Mouse (Mus musculus): ENCODE data around the gene Gm1043. TPM values are rescaled to one million over a fixed set of nuclear protein-coding genes. Genes with fewer than 3 reads are reported as not detected.

Gm1043 gene
- polyA plus RNA-seq, 1 experiment from 2014 or later: 1.1 TPM

DNA sequence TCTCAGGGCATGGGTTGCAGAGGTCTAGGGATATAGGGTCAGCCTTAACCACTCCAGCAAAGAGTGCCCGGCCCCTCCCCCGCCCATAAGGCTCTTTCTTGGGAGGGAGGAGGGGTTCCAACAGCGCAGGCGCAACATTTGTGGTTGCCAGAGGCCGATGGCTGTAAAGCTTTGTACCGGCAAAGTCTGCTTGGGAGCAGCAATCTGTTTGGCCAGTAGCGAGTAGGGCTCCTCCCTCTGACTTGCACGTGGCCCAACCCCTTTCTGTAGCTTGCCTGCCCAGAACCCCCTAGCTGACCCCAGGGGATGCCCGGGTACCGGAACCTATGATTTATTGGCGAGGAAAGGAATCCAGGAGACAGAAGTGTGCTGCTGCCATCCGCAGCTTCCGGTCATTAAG is 159.0 kb downstream of the Gm1043 start:
- WGBS: 2% methylated on average over 13 of the region's 13 CpGs

GRCm38 (mm10) chr5:37244666-37245242 is 159.6 kb downstream of the Gm1043 start:
- Histone ChIP-seq H3K9me3 (replicated peaks; ENCODE audit: control insufficient read depth, low read length) (no peaks in the 10 kb centered on the region), H3K4me2 (ENCODE audit: low read length) (peak overlapping the region; percentile 80), H3K4me3 (ENCODE audit: low read depth, low read length) (peak overlapping the region; percentile 80), H3K4me1 (ENCODE audit: control insufficient read depth, insufficient read depth, low read length) (peaks cover 43% of the 10 kb centered on the region), H3K27ac (ENCODE audit: low read depth, low read length) (peak overlapping the region; percentile 98), H3K27me3 (replicated peaks; ENCODE audit: control insufficient read depth, insufficient read depth, low read length) (peaks cover 29% of the 10 kb centered on the region), H3K36me3 (ENCODE audit: control insufficient read depth, insufficient read depth, low read length) (no peaks in the 10 kb centered on the region), H3K9ac (ENCODE audit: low read length) (peak overlapping the region; percentile 93)
- DNase-seq (ENCODE audit: low spot score) (no peak), ATAC-seq (no peak)
- WGBS: 39% methylated on average over 9 of the region's 9 CpGs

More for the DNA sequence above, 159.0 kb downstream of the Gm1043 start:
- Histone ChIP-seq H3K9me3 (replicated peaks; ENCODE audit: control insufficient read depth, low read length) (no peaks in the 10 kb centered on the region), H3K36me3 (ENCODE audit: control insufficient read depth, insufficient read depth, low read length) (no peaks in the 10 kb centered on the region), H3K4me1 (ENCODE audit: control insufficient read depth, insufficient read depth, low read length) (peaks cover 41% of the 10 kb centered on the region), H3K27me3 (replicated peaks; ENCODE audit: control insufficient read depth, insufficient read depth, low read length) (peaks cover 35% of the 10 kb centered on the region), H3K9ac (ENCODE audit: low read length) (peak overlapping the region; percentile 93), H3K4me2 (ENCODE audit: low read length) (peak overlapping the region; percentile 80), H3K27ac (ENCODE audit: low read depth, low read length) (peak overlapping the region; percentile 44), H3K4me3 (ENCODE audit: low read depth, low read length) (peak overlapping the region; percentile 80)
- ATAC-seq (peak; percentile 6; the same call in 1 of the 2 replicates), DNase-seq (ENCODE audit: low spot score) (peak; percentile 88)

DNA sequence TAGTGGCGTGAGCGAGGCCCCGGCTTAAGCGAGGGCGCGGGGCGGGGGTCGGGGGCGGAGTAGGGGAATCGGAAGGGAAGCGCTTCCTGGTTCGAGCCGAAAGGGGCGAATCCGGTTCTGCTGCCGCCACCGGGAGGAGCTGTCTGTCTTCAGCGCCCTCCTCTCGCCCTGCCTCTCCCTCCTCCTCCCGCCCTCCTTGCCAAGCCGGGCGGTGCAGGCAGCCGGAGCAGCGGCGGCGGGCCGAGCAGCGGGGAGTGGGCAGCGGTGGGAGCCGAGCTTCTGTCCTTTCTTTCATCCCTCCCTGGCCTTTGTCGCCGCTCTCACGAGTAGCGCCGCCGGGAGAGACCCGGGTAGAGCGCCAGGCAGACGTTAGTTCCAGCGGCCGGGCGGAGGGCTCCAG is 160.5 kb downstream of the Gm1043 start:
- H3K9me3 ChIP-seq (replicated peaks; ENCODE audit: control insufficient read depth, low read length): no peaks in the 10 kb centered on the region
- peak overlapping the region; percentile 80 for H3K4me2 ChIP-seq (ENCODE audit: low read length)
- H3K27me3 ChIP-seq (replicated peaks; ENCODE audit: control insufficient read depth, insufficient read depth, low read length): peaks cover 29% of the 10 kb centered on the region
- peaks cover under 1% of the 10 kb centered on the region; the same call in 1 of the 2 replicates for H3K36me3 ChIP-seq (ENCODE audit: control insufficient read depth, insufficient read depth, low read length)
- H3K4me3 ChIP-seq (ENCODE audit: low read depth, low read length): peak overlapping the region; percentile 80
- WGBS: under 1% methylated on average over 31 of the region's 42 CpGs
- H3K9ac ChIP-seq (ENCODE audit: low read length): peak overlapping the region; percentile 93
- H3K4me1 ChIP-seq (ENCODE audit: control insufficient read depth, insufficient read depth, low read length): peaks cover 46% of the 10 kb centered on the region
- DNase-seq (ENCODE audit: low spot score) (peak; percentile 93), ATAC-seq (peak; percentile 78)
- H3K27ac ChIP-seq (ENCODE audit: low read depth, low read length): peak overlapping the region; percentile 98

DNA sequence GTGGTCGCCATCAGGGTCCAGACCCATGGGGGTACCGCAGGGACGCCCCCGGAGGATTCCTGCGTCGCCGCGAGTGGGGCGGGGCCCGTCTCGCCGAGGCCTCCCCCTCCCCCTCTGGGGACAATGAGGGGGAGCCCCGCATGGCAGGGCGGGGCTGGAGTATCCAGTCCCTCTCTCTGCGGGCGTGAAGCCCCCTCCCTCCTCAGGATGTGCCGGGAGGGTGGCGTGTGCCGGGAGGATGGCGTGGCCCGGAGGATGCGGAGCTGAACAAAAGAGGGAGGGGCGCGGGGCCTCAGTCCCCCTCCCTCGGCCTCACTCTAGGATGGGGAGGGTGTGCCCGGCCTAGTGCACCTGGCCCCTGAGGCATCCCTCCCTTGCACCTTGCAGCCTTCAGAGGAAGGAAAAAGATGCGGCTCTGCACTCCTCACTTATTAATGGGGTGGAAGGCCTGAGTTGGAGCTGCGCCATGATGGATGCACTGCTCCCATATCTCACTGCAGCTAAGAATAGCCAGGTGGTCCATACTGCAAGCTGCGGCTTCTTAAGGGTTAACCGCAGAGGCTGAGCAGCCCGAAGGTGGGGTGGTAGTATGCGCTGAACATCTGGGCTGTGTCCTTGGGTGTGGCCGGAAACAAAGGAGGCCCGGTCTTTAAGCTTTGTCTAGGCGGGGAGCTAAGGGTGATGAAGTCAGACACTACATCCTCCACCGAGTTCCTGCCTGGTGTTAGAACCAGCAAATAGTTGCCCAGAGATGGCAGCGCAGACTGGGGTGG is 161.2 kb downstream of the Gm1043 start:
- Histone ChIP-seq H3K36me3 (ENCODE audit: control insufficient read depth, insufficient read depth, low read length) (peaks cover 5% of the 10 kb centered on the region; the same call in 1 of the 2 replicates), H3K4me3 (ENCODE audit: low read depth, low read length) (peak overlapping the region; percentile 80), H3K27me3 (replicated peaks; ENCODE audit: control insufficient read depth, insufficient read depth, low read length) (peaks cover 25% of the 10 kb centered on the region), H3K4me1 (ENCODE audit: control insufficient read depth, insufficient read depth, low read length) (peaks cover 46% of the 10 kb centered on the region), H3K27ac (ENCODE audit: low read depth, low read length) (peak overlapping the region; percentile 98), H3K9ac (ENCODE audit: low read length) (peak overlapping the region; percentile 93), H3K4me2 (ENCODE audit: low read length) (peak overlapping the region; percentile 80), H3K9me3 (replicated peaks; ENCODE audit: control insufficient read depth, low read length) (no peaks in the 10 kb centered on the region)
- peak; percentile 83 for DNase-seq (ENCODE audit: low spot score)
- WGBS: under 1% methylated on average over 29 of the region's 37 CpGs
- peak; percentile 51 for ATAC-seq

GRCm38 (mm10) chr5:37247456-37247855 is 162.3 kb downstream of the Gm1043 start:
- peaks cover 5% of the 10 kb centered on the region for H3K36me3 ChIP-seq (ENCODE audit: control insufficient read depth, insufficient read depth, low read length)
- H3K27ac ChIP-seq (ENCODE audit: low read depth, low read length): peak overlapping the region; percentile 98
- H3K9me3 ChIP-seq (replicated peaks; ENCODE audit: control insufficient read depth, low read length): no peaks in the 10 kb centered on the region
- WGBS: 60% methylated on average over 4 of the region's 4 CpGs
- peak overlapping the region; percentile 80 for H3K4me3 ChIP-seq (ENCODE audit: low read depth, low read length)
- H3K9ac ChIP-seq (ENCODE audit: low read length): peak overlapping the region; percentile 93
- peak overlapping the region; percentile 80 for H3K4me2 ChIP-seq (ENCODE audit: low read length)
- no peak for ATAC-seq
- H3K4me1 ChIP-seq (ENCODE audit: control insufficient read depth, insufficient read depth, low read length): peaks cover 44% of the 10 kb centered on the region
- peaks cover 14% of the 10 kb centered on the region for H3K27me3 ChIP-seq (replicated peaks; ENCODE audit: control insufficient read depth, insufficient read depth, low read length)
- no peak for DNase-seq (ENCODE audit: low spot score)

DNA sequence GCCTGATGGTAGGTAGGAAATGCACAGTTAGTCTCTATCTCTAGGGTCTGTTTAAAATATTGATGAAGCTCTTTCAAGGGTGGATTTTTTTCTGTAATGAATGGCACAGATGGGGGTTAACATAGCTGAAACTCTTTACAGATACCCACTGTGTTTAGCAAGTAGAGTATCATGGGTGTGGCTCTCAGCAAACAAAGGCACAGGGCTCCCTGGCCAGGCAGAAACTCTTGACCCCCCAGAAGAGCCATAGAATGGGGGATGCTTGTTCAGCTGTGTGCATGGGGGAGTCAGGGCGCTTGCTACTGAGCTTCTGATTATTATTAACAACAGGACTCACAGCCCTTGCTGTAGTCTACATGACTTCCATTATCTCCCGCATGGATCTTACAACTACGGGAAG is 163.7 kb downstream of the Gm1043 start:
- DNase-seq (ENCODE audit: low spot score) (no peak), ATAC-seq (no peak)
- H3K9me3 ChIP-seq (replicated peaks; ENCODE audit: control insufficient read depth, low read length): no peaks in the 10 kb centered on the region
- peaks cover under 1% of the 10 kb centered on the region; the same call in 1 of the 2 replicates for H3K27me3 ChIP-seq (replicated peaks; ENCODE audit: control insufficient read depth, insufficient read depth, low read length)
- WGBS: 81% methylated on average over 3 of the region's 3 CpGs
- peak overlapping the region; percentile 80 for H3K4me2 ChIP-seq (ENCODE audit: low read length)
- peaks cover 12% of the 10 kb centered on the region for H3K36me3 ChIP-seq (ENCODE audit: control insufficient read depth, insufficient read depth, low read length)
- peak overlapping the region; percentile 80 for H3K4me3 ChIP-seq (ENCODE audit: low read depth, low read length)
- H3K27ac ChIP-seq (ENCODE audit: low read depth, low read length): no peak overlapping the region
- peak overlapping the region; percentile 21; the same call in 1 of the 2 replicates for H3K9ac ChIP-seq (ENCODE audit: low read length)
- H3K4me1 ChIP-seq (ENCODE audit: control insufficient read depth, insufficient read depth, low read length): peaks cover 36% of the 10 kb centered on the region

DNA sequence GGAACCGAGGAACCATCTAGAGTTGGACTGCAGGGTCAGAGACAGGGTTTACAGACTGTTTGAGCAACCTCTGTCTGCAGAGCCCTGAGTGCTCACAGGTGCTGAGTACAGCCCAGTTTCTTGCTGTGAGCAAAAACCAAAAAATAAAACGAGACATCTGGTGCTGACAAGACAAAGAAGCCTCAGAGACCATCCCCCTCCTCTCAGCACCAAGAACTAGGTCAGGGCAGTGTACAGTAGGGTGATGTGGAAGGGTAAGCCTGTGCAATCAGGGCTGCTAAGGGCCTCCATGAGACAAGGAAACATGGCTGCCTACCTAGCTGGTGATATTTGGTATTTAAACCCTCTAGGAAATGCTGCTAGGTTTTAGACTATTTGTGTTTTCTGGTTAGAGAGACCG is 166.4 kb downstream of the Gm1043 start:
- Histone ChIP-seq H3K27ac (ENCODE audit: low read depth, low read length) (no peak overlapping the region), H3K4me1 (ENCODE audit: control insufficient read depth, insufficient read depth, low read length) (peaks cover 38% of the 10 kb centered on the region), H3K9ac (ENCODE audit: low read length) (no peak overlapping the region), H3K9me3 (replicated peaks; ENCODE audit: control insufficient read depth, low read length) (no peaks in the 10 kb centered on the region), H3K4me3 (ENCODE audit: low read depth, low read length) (no peak overlapping the region), H3K36me3 (ENCODE audit: control insufficient read depth, insufficient read depth, low read length) (peaks cover 16% of the 10 kb centered on the region), H3K27me3 (replicated peaks; ENCODE audit: control insufficient read depth, insufficient read depth, low read length) (no peaks in the 10 kb centered on the region), H3K4me2 (ENCODE audit: low read length) (no peak overlapping the region)
- no peak for DNase-seq (ENCODE audit: low spot score)
- 76% methylated on average over 3 of the region's 3 CpGs for WGBS
- no peak for ATAC-seq

GRCm38 (mm10) chr5:37252101-37252804 is 167.1 kb downstream of the Gm1043 start:
- ATAC-seq: no peak
- no peak overlapping the region for H3K27ac ChIP-seq (ENCODE audit: low read depth, low read length)
- no peaks in the 10 kb centered on the region for H3K9me3 ChIP-seq (replicated peaks; ENCODE audit: control insufficient read depth, low read length)
- no peaks in the 10 kb centered on the region for H3K27me3 ChIP-seq (replicated peaks; ENCODE audit: control insufficient read depth, insufficient read depth, low read length)
- H3K9ac ChIP-seq (ENCODE audit: low read length): no peak overlapping the region
- no peak overlapping the region for H3K4me3 ChIP-seq (ENCODE audit: low read depth, low read length)
- DNase-seq (ENCODE audit: low spot score): no peak
- H3K4me2 ChIP-seq (ENCODE audit: low read length): no peak overlapping the region
- 85% methylated on average over 9 of the region's 9 CpGs for WGBS
- H3K4me1 ChIP-seq (ENCODE audit: control insufficient read depth, insufficient read depth, low read length): peaks cover 45% of the 10 kb centered on the region
- peaks cover 16% of the 10 kb centered on the region for H3K36me3 ChIP-seq (ENCODE audit: control insufficient read depth, insufficient read depth, low read length)
